Mouse (Mus musculus) megakaryocyte, embryonic 14.5 days (primary cell): ENCODE measurements around the gene Zfp423. TPM values are rescaled to one million over a fixed set of nuclear protein-coding genes. Genes with fewer than 3 reads are reported as not detected.
"Not testable (repeated sequence)": the region's sequence is repeated elsewhere in the genome, so short reads cannot be mapped to it uniquely, and the experiment has no call there.

ENCODE experiments used
- H3K27me3 ChIP-seq: replicated peaks from 2 replicates; pipeline ENCODE3; 2012; ENCODE audit warnings: inconsistent platforms
- H3K36me3 ChIP-seq: replicated peaks from 2 replicates; pipeline ENCODE3; 2012; ENCODE audit warnings: low read length, inconsistent platforms, mixed read lengths
- H3K4me1 ChIP-seq: 2 replicates; pipeline ENCODE4 v1.6.1; 2012; ENCODE audit warnings: inconsistent platforms
- H3K4me3 ChIP-seq: replicated peaks from 2 replicates; pipeline ENCODE3; 2012; ENCODE audit warnings: moderate library complexity, mild to moderate bottlenecking, inconsistent platforms
- H3K9me3 ChIP-seq: 2 replicates; pipeline ENCODE4 v1.6.1; 2012; ENCODE audit warnings: inconsistent platforms
- FLI1 ChIP-seq: IDR thresholded peaks from 2 replicates; pipeline ENCODE4 v1.6.1; 2012; ENCODE audit warnings: low read length, inconsistent platforms, mixed read lengths
- GATA1 ChIP-seq: IDR thresholded peaks from 3 replicates; pipeline ENCODE4 v1.6.1; 2012; ENCODE audit warnings: mixed read lengths, low read length, inconsistent platforms, borderline replicate concordance
- polyA plus RNA-seq: library from polyadenylated mRNA; stranded (reverse); fragments of >175 nt; gene quantifications from 2 replicates; pipeline ENCODE4 v1.2.3, GENCODE M21; 2012; ENCODE audit warnings: low replicate concordance; ENCODE audit not compliant: insufficient read depth

Gene Zfp423
- polyA plus RNA-seq, 1 experiment = not detected

GRCm38 (mm10) chr8:87851380-87851779 is 108.0 kb downstream of the Zfp423 start:
- no peaks in the 10 kb centered on the region for H3K4me1 ChIP-seq
- H3K27me3 ChIP-seq = no peaks in the 10 kb centered on the region
- H3K36me3 ChIP-seq = no peaks in the 10 kb centered on the region
- no peak for TF ChIP-seq FLI1
- no peak overlapping the region for H3K4me3 ChIP-seq
- H3K9me3 ChIP-seq = no peaks in the 10 kb centered on the region

DNA sequence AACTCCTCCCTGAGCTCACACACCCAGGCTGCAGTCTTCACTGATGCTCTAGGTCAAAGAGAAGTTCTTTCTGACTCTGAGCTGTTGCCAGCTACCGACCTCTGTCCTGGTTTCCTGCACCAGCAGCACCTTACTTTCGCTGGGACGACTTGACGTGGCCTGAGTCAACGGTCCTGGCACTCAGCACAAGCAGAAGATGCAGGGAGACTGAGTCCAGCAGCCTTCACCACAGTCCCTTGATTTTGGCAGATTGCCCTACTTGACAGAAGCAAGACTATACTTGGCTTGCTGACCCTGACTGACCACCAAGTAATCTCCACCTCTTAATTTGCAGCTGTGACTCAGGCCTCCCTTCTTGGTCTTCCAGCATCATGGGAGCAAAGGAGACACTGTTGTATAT is 110.6 kb downstream of the Zfp423 start:
- H3K27me3 ChIP-seq = no peaks in the 10 kb centered on the region
- no peak overlapping the region for H3K4me3 ChIP-seq
- H3K9me3 ChIP-seq = no peaks in the 10 kb centered on the region
- H3K36me3 ChIP-seq = no peaks in the 10 kb centered on the region
- H3K4me1 ChIP-seq = no peaks in the 10 kb centered on the region
- TF ChIP-seq GATA1 = no peak
- no peak for TF ChIP-seq FLI1

- Histone ChIP-seq H3K27me3 (no peaks in the 10 kb centered on the region), H3K9me3 (no peaks in the 10 kb centered on the region), H3K36me3 (no peaks in the 10 kb centered on the region), H3K4me3 (no peak overlapping the region), H3K4me1 (no peaks in the 10 kb centered on the region)
- TF ChIP-seq GATA1 = no peak
- no peak for TF ChIP-seq FLI1
Measured at GRCm38 (mm10) chr8:87847796-87848195, 111.6 kb downstream of the Zfp423 start.

GRCm38 (mm10) chr8:87842096-87842495 is 117.3 kb downstream of the Zfp423 start:
- H3K9me3 ChIP-seq, H3K4me1 ChIP-seq, H3K4me3 ChIP-seq, H3K27me3 ChIP-seq, H3K36me3 ChIP-seq: not testable (repeated sequence)

- H3K36me3 ChIP-seq = no peaks in the 10 kb centered on the region
- no peak overlapping the region for H3K4me3 ChIP-seq
- H3K9me3 ChIP-seq = no peaks in the 10 kb centered on the region
- TF ChIP-seq FLI1 (no peak), GATA1 (no peak)
- H3K27me3 ChIP-seq = peaks cover 7% of the 10 kb centered on the region
- H3K4me1 ChIP-seq = no peaks in the 10 kb centered on the region
Measured at GRCm38 (mm10) chr8:87837266-87837665, 122.1 kb downstream of the Zfp423 start.

- H3K36me3 ChIP-seq = no peaks in the 10 kb centered on the region
- TF ChIP-seq FLI1 = no peak
- TF ChIP-seq GATA1 = no peak
- H3K4me1 ChIP-seq = no peaks in the 10 kb centered on the region
- H3K9me3 ChIP-seq = no peaks in the 10 kb centered on the region
- H3K4me3 ChIP-seq = no peak overlapping the region
- peaks cover 7% of the 10 kb centered on the region for H3K27me3 ChIP-seq
Measured at GRCm38 (mm10) chr8:87836866-87837265, 122.5 kb downstream of the Zfp423 start.

GRCm38 (mm10) chr8:87835924-87836323 is 123.5 kb downstream of the Zfp423 start:
- Histone ChIP-seq H3K9me3 (no peaks in the 10 kb centered on the region), H3K27me3 (peaks cover 9% of the 10 kb centered on the region), H3K4me1 (no peaks in the 10 kb centered on the region), H3K36me3 (no peaks in the 10 kb centered on the region), H3K4me3 (no peak overlapping the region)
- TF ChIP-seq FLI1 (no peak), GATA1 (no peak)

GRCm38 (mm10) chr8:87835411-87835821 is 124.0 kb downstream of the Zfp423 start:
- Histone ChIP-seq H3K27me3 (peaks cover 9% of the 10 kb centered on the region), H3K4me3 (no peak overlapping the region), H3K36me3 (no peaks in the 10 kb centered on the region), H3K9me3 (no peaks in the 10 kb centered on the region), H3K4me1 (no peaks in the 10 kb centered on the region)
- TF ChIP-seq FLI1 (no peak), GATA1 (no peak)

- H3K9me3 ChIP-seq = no peaks in the 10 kb centered on the region
- H3K27me3 ChIP-seq = peaks cover 9% of the 10 kb centered on the region
- H3K4me3 ChIP-seq = no peak overlapping the region
- no peaks in the 10 kb centered on the region for H3K4me1 ChIP-seq
- no peak for TF ChIP-seq GATA1
- TF ChIP-seq FLI1 = no peak
- H3K36me3 ChIP-seq = no peaks in the 10 kb centered on the region
Measured at GRCm38 (mm10) chr8:87834656-87835055, 124.7 kb downstream of the Zfp423 start.

- Histone ChIP-seq H3K27me3 (peaks cover 9% of the 10 kb centered on the region), H3K36me3 (no peaks in the 10 kb centered on the region), H3K9me3 (no peaks in the 10 kb centered on the region), H3K4me3 (no peak overlapping the region), H3K4me1 (no peaks in the 10 kb centered on the region)
- TF ChIP-seq FLI1 (no peak), GATA1 (no peak)
Measured at GRCm38 (mm10) chr8:87833841-87834620, 125.4 kb downstream of the Zfp423 start.

DNA sequence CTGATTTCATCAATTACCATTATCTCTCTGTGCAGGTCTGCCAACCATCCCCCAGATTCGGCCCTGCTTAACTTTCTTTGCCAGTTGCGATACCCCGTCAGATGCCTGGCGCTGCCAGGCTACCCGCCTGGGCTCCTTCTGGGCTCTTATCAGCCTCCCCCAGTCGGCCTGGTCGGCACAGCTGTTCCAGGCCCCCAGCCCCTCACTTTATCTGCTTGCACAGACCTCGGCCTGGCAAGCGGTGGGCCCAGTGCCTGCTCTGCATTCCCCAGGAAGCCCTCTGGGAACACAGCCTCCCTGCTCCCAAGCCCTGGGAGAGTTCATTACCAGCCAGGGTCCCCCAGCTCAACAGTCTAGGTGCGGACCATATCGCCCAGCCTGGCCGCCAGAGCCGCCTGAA is 126.1 kb downstream of the Zfp423 start:
- Histone ChIP-seq H3K9me3 (no peaks in the 10 kb centered on the region), H3K4me3 (no peak overlapping the region), H3K27me3 (peaks cover 9% of the 10 kb centered on the region), H3K36me3 (no peaks in the 10 kb centered on the region), H3K4me1 (no peaks in the 10 kb centered on the region)
- TF ChIP-seq GATA1 = no peak
- TF ChIP-seq FLI1 = no peak
